Mouse (Mus musculus) left cerebral cortex, adult 9 months (tissue): ENCODE results near the gene Eno2.
"Not testable (repeated sequence)": the region's sequence is repeated elsewhere in the genome, so short reads cannot be mapped to it uniquely, and the experiment has no call there.

Experiments used
- DNase-seq, 2 experiments: peaks; one replicate each; pipeline ENCODE4 v3.0.0; 2022; ENCODE audit warnings: low spot score in 2 of 2

Eno2 gene

GRCm38 (mm10) chr6:124806446-124807140 lies 37.1 kb upstream of the Eno2 start:
- DNase-seq: no peak

GRCm38 (mm10) chr6:124805341-124806321 lies 36.2 kb upstream of the Eno2 start:
- DNase-seq: peak; percentile 93 to 95

GRCm38 (mm10) chr6:124804341-124804740 lies 34.9 kb upstream of the Eno2 start:
- no peak for DNase-seq

DNA sequence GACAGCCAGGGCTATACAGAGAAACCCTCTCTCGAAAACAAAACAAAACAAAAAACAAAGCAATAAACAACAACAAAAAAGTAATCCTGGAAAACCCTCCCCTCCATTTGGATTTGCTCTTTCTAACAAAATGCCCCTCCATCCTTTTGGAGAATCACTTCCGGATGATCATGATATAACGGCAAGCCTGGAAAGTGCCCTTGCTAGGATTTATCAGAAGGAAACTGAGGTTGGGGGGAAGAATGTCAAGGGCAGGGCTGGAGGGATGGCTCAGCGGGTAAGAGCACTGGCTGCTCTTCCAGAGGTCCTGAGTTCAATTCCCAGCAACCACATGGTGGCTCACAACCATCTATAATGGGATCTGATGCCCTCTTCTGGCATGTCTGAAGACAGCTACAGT lies 34.2 kb upstream of the Eno2 start:
- DNase-seq: not testable (repeated sequence)

DNA sequence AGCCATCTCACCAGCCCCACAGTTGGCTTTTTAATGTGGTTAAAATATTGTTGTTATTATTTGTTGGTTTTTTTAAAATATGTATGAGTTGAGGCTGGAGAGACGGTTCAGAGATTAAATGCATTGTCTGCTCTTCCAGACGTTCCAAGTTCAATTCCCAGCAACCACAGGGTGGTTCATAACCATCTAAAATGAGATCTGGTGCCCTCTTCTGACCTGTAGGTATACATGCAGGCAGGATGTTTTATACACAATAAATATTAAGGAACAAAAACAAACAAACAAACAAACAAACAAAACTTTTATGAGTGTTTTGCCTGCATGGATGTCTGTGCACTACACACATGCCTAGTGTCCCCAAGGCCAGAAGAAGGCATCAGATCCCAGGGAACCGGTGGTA lies 33.6 kb upstream of the Eno2 start:
- DNase-seq: no peak

DNA sequence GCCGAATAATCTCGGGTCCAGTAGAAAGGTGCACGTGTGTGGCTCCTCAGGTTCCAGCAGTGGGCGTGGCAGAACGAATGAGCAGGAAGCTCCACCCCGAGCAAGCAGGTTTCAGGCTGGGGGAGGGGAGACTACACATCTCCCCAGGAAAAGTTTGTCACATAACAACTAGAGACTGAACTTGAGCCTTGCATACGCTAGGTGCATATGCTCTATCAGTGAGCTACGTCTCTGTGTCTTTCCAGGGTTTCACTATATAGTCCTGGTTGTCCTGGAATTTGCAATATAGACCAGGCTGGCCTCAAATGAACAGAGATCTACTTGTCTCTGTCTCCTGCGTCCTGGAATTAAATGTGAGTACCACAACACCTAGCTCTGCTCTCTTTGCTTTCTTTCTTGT lies 32.9 kb upstream of the Eno2 start:
- DNase-seq: not testable (repeated sequence)

DNA sequence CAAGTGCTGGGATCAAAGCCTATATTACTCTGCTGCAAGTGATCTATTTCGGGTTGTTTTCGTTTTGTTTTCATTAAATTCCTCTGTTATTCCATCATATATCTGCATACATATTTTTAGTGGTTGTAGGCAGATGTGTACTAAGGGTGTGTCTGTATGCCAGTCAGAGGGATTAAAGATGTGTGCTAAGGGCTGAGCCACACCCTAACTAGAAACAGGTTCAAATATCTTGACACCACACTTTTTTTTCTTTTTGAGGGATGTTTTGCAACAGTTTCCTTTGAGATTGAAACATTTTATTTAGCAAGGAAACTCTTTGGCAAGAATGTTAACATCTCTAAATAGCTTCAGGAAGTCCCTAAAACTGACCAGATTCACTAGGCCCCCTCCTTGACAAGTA lies 26.7 kb upstream of the Eno2 start:
- no peak for DNase-seq

GRCm38 (mm10) chr6:124795781-124796180 lies 26.3 kb upstream of the Eno2 start:
- DNase-seq: no peak

DNA sequence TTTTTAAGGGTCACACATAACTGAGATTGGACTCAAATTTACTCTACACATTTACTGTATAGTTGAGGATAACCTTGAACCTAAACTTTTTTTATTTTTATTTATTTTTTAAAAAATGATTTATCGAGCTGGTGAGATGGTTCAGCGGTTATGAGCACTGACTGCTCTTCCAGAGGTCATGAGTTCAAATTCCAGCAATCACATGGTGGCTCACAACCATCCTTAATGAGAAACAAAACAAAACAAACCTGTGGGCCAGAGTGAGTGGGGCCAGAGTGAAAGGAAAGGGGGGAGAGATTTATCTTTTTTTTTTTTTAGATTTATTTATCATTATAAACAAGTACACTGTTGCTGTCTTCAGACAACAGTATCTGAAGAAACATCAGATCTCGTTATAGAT lies 22.4 kb upstream of the Eno2 start:
- DNase-seq: no peak

DNA sequence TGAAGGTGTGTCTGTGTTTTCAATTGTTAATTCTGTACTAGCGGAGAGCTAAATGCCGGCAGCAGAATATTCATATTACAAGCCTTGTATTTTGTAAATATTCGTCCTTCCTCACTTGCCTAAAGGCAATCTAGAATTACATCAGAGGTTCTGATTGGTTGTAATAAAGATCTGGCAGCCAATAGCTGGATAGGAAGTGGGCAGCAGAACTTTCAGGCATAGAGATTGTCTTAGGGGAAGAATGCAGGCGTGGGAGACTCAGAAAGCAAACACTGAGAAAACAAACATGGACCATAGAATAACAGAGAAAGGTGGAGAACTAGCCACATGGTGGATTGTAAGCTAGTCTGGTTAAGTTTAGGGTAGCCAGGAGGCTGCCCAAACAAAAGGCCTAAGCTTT lies 20.6 kb upstream of the Eno2 start:
- DNase-seq: no peak

GRCm38 (mm10) chr6:124789519-124789918 lies 20.0 kb upstream of the Eno2 start:
- no peak for DNase-seq

DNA sequence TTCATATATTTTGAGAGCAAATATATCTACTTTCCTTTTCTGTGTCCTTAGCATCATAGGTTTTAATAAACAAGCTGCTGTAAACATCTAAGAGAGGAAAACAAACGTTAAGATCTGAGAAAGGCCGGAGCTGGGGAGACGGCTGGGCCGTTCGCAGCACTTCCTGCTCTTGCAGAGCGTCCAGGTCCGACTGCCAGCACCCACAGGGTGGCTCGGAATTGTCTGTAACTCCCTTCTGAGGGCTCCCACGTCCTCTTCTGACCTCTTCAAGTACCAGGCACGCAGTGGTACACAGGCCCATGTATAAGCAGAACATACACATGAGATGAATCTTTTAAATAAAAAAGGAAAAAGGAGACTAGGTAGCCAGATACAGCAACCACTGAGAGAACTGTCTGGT lies 18.2 kb upstream of the Eno2 start:
- DNase-seq: no peak

GRCm38 (mm10) chr6:124786756-124787420 lies 17.4 kb upstream of the Eno2 start:
- peak in 1 of 2 experiments; percentile 61 for DNase-seq

- no peak for DNase-seq
Observed at GRCm38 (mm10) chr6:124782436-124782835, 13.0 kb upstream of the Eno2 start.

- no peak for DNase-seq
Observed at GRCm38 (mm10) chr6:124780917-124781316, 11.4 kb upstream of the Eno2 start.

- DNase-seq: no peak
Observed at GRCm38 (mm10) chr6:124779984-124780416, 10.5 kb upstream of the Eno2 start.

DNA sequence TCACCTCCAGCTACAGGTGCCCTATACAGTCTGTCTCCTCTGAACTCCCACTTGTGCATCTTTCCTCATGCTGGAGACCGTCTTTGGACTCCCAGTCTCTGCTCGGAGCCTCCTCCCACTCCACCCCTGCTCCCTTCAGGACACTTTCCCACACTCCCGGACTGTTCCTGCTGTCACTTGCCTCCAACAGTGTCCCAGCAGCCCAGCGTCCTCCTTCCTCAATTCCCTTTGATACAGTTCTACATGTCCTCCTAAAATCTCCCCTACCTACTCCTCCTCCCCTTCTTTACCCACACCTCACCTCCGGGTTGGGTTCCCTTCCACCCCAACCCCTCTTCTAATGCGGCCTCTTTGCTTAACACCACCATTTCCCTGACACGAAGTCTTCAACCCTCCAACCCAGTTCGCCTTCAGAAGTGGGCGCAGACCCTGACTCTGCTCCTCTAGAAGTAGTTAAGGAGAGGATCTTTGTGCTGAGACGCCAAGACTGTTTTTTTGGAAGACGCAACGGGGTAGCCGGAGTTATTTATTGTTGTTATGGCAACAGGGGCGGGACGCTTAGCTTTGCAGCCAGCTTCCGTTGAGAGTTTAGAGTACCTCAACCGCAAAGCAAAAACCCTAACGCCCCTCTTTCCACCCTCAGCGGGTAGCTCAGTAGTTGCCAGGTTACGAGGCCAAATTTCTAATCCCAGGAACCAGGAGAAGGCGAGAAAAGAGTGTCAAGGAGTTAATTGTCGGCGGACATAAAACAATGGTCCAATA lies 9.9 kb upstream of the Eno2 start, which contains the start of gene Lrrc23:
Gene Lrrc23 (minus strand): TSS at position 506 of the 762 bp plus-strand sequence.
- DNase-seq: no peak

DNA sequence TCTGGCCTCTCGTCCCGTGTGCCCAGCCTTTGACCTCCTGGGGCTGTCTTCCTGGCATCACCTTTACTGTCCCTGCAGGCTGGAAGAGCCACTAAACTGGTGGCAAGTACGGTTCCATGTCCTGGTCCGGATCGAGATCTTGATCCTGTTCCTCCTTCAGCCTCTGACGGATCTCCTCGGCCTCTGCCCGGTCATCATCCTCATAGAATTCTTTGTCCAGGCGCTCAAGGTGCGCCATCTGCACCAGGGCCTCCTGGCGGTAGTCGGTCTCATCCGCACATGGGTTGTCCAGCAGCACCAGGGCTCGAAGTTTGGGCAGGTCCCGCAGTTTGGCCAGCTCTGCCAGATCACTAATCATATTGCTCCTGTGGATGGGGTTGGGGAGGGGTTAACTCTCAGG lies 1.0 kb upstream of the Eno2 start:
- DNase-seq: no peak

DNA sequence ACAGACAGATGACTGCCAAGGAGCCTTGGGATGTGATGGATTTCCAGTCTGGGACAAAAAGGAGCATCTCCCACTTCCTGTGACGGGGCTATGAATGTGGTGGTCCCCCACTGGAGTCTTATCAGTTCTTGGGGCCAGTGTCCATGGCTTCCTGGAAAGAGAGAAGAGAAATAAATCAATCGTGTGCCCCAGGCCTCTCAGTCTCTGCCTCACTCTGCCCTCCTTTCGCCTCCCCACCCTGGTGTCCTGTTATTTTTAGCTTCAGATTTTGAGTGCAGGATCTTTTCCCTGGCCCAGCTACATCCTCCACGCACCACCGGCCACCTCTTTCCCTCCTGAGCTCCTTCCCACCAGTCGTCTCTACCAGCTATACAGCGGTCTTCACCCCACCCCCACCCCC lies 540 bp upstream of the Eno2 start:
- DNase-seq: no peak

GRCm38 (mm10) chr6:124768704-124769044 lies 799 bp downstream of the Eno2 start:
- DNase-seq: no peak

- DNase-seq: peak in 1 of 2 experiments; percentile 59
Observed at GRCm38 (mm10) chr6:124767920-124768703, 1.4 kb downstream of the Eno2 start.
